8 mouse cellular contexts compared by ENCODE assay signal in the genomic region with DNA sequence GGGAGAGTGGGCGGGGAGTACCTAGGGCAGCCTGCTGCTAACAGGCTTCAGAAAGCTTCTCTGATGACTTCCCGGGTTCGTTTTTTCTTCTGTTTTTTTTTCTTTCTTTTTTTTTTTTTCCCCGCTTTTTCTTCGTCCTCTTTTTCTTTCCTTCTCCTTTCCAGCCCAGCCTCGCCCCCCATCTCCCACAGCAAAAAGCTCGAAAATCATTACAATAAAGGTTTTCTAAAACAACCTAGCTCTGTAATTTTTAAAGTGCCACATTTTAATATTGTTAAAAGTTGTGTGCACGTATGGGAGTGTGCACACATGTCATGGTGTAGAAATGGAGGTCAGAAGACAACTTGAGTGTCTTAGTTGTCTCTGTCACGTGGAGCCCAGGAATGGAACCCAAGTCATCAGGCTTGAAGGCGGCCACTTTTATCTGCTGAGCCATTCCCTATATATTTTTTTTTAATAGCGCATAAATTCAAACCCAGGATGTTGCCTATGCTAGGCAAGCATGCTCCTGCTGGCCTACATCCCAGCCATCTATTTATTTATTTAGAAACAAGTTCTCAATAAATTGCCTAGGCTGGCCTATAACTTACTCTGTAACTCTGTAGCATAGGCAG. TPM values are rescaled to one million over a fixed set of nuclear protein-coding genes. Genes with fewer than 3 reads are reported as not detected.
DNase-seq lines count a peak whose midpoint lies in the region; ATAC-seq and TF ChIP-seq lines count a peak whose summit lies in the region.

No protein-coding gene starts in this region.

- peak overlapping the region; percentile 83 for H3K9ac ChIP-seq in embryonic facial prominence, embryonic 11.5 days (replicated peaks; ENCODE audit: low read length)
- peak overlapping the region; percentile 64; the same call in 1 of the 2 replicates for H3K9ac ChIP-seq in hindbrain, postnatal 0 days (replicated peaks; ENCODE audit: low read length)

- H3ac ChIP-seq in myocyte (ENCODE audit: control insufficient read depth, insufficient read length), result peak overlapping the region; percentile 57

- no peak for ATAC-seq in embryonic facial prominence, embryonic 11.5 days (replicated peaks; ENCODE audit: insufficient number of reproducible peaks, low FRiP score, low TSS enrichment, low read depth)
- no peak for ATAC-seq in hindbrain, postnatal 0 days

- no peaks in the 10 kb centered on the region for H3K27me3 ChIP-seq in embryonic facial prominence, embryonic 11.5 days (ENCODE audit: control insufficient read depth, insufficient read depth, low read length)
- H3K27me3 ChIP-seq in hindbrain, postnatal 0 days (ENCODE audit: insufficient read depth, low read length), result no peaks in the 10 kb centered on the region
- no peaks in the 10 kb centered on the region for H3K27me3 ChIP-seq in myocyte (ENCODE audit: control insufficient read depth, insufficient read depth, insufficient read length)

- TF ChIP-seq POLR2A in myocyte (IDR thresholded peaks at IDR 0.05; ENCODE audit: insufficient read length, low read depth), result no peak

- H3K4me2 ChIP-seq in embryonic facial prominence, embryonic 11.5 days (ENCODE audit: low read depth, low read length), result peak overlapping the region; percentile 64
- H3K4me2 ChIP-seq in hindbrain, postnatal 0 days (ENCODE audit: low read depth, low read length), result peak overlapping the region; percentile 89
- H3K4me2 ChIP-seq in myocyte (ENCODE audit: low read depth), result peak overlapping the region; percentile 83

- no peak for DNase-seq in layer of hippocampus, adult 2 months (ENCODE audit: low spot score in 2 of 2)
- DNase-seq in layer of hippocampus, postnatal 25 days (ENCODE audit: extremely low spot score in 1 of 2, low spot score in 1 of 2), result no peak
- no peak for DNase-seq in embryonic facial prominence, embryonic 11.5 days (ENCODE audit: low spot score)
- no peak for DNase-seq in hindbrain, postnatal 0 days (ENCODE audit: low spot score)
- no peak for DNase-seq in embryo, embryonic 9.5 days (ENCODE audit: extremely low spot score)
- DNase-seq in spleen, adult 18-20 months, result no peak
- DNase-seq in adrenal gland, adult 8-10 months, result no peak

- H3K9me3 ChIP-seq in embryonic facial prominence, embryonic 11.5 days (replicated peaks; ENCODE audit: control insufficient read depth, low read length), result no peaks in the 10 kb centered on the region
- no peaks in the 10 kb centered on the region for H3K9me3 ChIP-seq in hindbrain, postnatal 0 days (ENCODE audit: low read length)

- H3K4me1 ChIP-seq in embryonic facial prominence, embryonic 11.5 days (ENCODE audit: control insufficient read depth, insufficient read depth, low read length), result no peaks in the 10 kb centered on the region
- peaks cover 8% of the 10 kb centered on the region for H3K4me1 ChIP-seq in hindbrain, postnatal 0 days (ENCODE audit: insufficient read depth, low read length)

- peak overlapping the region; percentile 82 for H3K27ac ChIP-seq in layer of hippocampus, adult 2 months
- H3K27ac ChIP-seq in embryonic facial prominence, embryonic 11.5 days (replicated peaks; ENCODE audit: low read depth, low read length), result no peak overlapping the region
- no peak overlapping the region for H3K27ac ChIP-seq in hindbrain, postnatal 0 days

- peaks cover 35% of the 10 kb centered on the region for H3K79me2 ChIP-seq in myocyte (ENCODE audit: control insufficient read depth, insufficient read depth)

- H3K4me3 ChIP-seq in layer of hippocampus, adult 2 months, result peak overlapping the region; percentile 76
- peak overlapping the region; percentile 77 for H3K4me3 ChIP-seq in embryonic facial prominence, embryonic 11.5 days (ENCODE audit: low read depth, low read length)
- peak overlapping the region; percentile 68 for H3K4me3 ChIP-seq in hindbrain, postnatal 0 days (ENCODE audit: low read length)
- H3K4me3 ChIP-seq in myocyte, result peak overlapping the region; percentile 91

- TF ChIP-seq CTCF in layer of hippocampus, adult 2 months (conservative IDR thresholded peaks at IDR 0.05), result no peak
- no peak for TF ChIP-seq CTCF in hindbrain, postnatal 0 days (IDR thresholded peaks at IDR 0.05; ENCODE audit: low read depth)

- 20% methylated on average over 11 of the region's 11 CpGs for WGBS in embryonic facial prominence, embryonic 11.5 days
- 21% methylated on average over 11 of the region's 11 CpGs for WGBS in hindbrain, postnatal 0 days

- H3K36me3 ChIP-seq in embryonic facial prominence, embryonic 11.5 days (replicated peaks; ENCODE audit: control insufficient read depth, insufficient read depth, low read depth, low read length), result no peaks in the 10 kb centered on the region
- H3K36me3 ChIP-seq in hindbrain, postnatal 0 days (ENCODE audit: insufficient read depth, low read length), result no peaks in the 10 kb centered on the region; the same call in 1 of the 2 replicates
- H3K36me3 ChIP-seq in myocyte (ENCODE audit: control insufficient read depth, insufficient read depth), result peaks cover 7% of the 10 kb centered on the region

TF ChIP-seq in myocyte, 11 proteins besides CTCF, POLR2A, EP300 and RAD21:
- TF ChIP-seq E2F4 (IDR thresholded peaks at IDR 0.05; ENCODE audit: insufficient read depth) (no peak), SRF (IDR thresholded peaks at IDR 0.05; ENCODE audit: control insufficient read depth, insufficient read length, low read depth) (no peak), CEBPB (IDR thresholded peaks at IDR 0.05; ENCODE audit: insufficient read depth, poor library complexity, severe bottlenecking) (no peak), REST (IDR thresholded peaks at IDR 0.05; ENCODE audit: insufficient read depth, insufficient read length) (no peak), USF1 (IDR thresholded peaks at IDR 0.05; ENCODE audit: low read depth) (no peak), MYOD1 (IDR thresholded peaks at IDR 0.05; ENCODE audit: control insufficient read depth in 1 of 3, insufficient read length in 2 of 3, low read depth in 2 of 3) (no peak), TCF12 (IDR thresholded peaks at IDR 0.05; ENCODE audit: insufficient read depth, poor library complexity, severe bottlenecking) (no peak), MYOG (IDR thresholded peaks at IDR 0.05; ENCODE audit: control insufficient read depth in 1 of 3, insufficient read depth in 1 of 3, insufficient read length in 2 of 3, low read depth in 2 of 3) (no peak), MAX (IDR thresholded peaks at IDR 0.05; ENCODE audit: low read depth) (no peak), TCF3 (IDR thresholded peaks at IDR 0.05; ENCODE audit: insufficient read length, low read depth) (no peak), POLR2AphosphoS2 (IDR thresholded peaks at IDR 0.05; ENCODE audit: insufficient read length, low read depth) (no peak)

RNA-seq across cellular contexts. Expression of a gene that starts 0.4 kb away (rescaled TPM):
- 10 to 100 TPM; 60.2 to 63.6 TPM for total RNA-seq in layer of hippocampus, adult 2 months (2021)
- 10 to 100 TPM; 57.7 to 61.0 TPM for total RNA-seq in layer of hippocampus, postnatal 25 days (2021)
- 196 and 206 TPM in 2 replicates for polyA plus RNA-seq in embryonic facial prominence, embryonic 11.5 days (2014; fragmentation: Nextera tagmentation; extraction: Ambion mirVana)
- total RNA-seq in hindbrain, postnatal 0 days (2014; rRNA removed), result 35.6 and 37.9 TPM in 2 replicates
- 88.5 and 96.7 TPM in 2 replicates for polyA plus RNA-seq in hindbrain, postnatal 0 days (2015; fragmentation: Nextera tagmentation; extraction: Ambion mirVana)
- 41.7 TPM for polyA plus RNA-seq in myocyte (2012; fragmentation: generic; extraction: Trizol)
- 10 to 100 TPM; 65.7 to 74.8 (median 70.1) TPM for total RNA-seq in adrenal gland, adult 8-10 months (2022)

RNA-seq across cellular contexts. Expression of a gene that starts 29.8 kb away (rescaled TPM):
- total RNA-seq in layer of hippocampus, adult 2 months (2021), result under 1 TPM in 1 of 2 experiments, not detected in 1; 0.93 TPM
- total RNA-seq in layer of hippocampus, postnatal 25 days (2021), result 1 to 10 TPM; 1.3 to 1.7 TPM
- 962 and 1,036 TPM in 2 replicates for polyA plus RNA-seq in embryonic facial prominence, embryonic 11.5 days (2014; fragmentation: Nextera tagmentation; extraction: Ambion mirVana)
- 86.4 and 140 TPM in 2 replicates for total RNA-seq in hindbrain, postnatal 0 days (2014; rRNA removed)
- polyA plus RNA-seq in hindbrain, postnatal 0 days (2015; fragmentation: Nextera tagmentation; extraction: Ambion mirVana), result 155 and 166 TPM in 2 replicates
- 0.13 TPM for polyA plus RNA-seq in myocyte (2012; fragmentation: generic; extraction: Trizol)
- 10 to 100 TPM; 11.0 to 25.5 (median 15.2) TPM for total RNA-seq in adrenal gland, adult 8-10 months (2022)

RNA-seq across cellular contexts. Expression of a gene that starts 36.1 kb away (rescaled TPM):
- 10 to 100 TPM; 44.9 to 48.0 TPM for total RNA-seq in layer of hippocampus, adult 2 months (2021)
- 10 to 100 TPM; 39.9 to 46.0 TPM for total RNA-seq in layer of hippocampus, postnatal 25 days (2021)
- polyA plus RNA-seq in embryonic facial prominence, embryonic 11.5 days (2014; fragmentation: Nextera tagmentation; extraction: Ambion mirVana), result 4.2 and 4.7 TPM in 2 replicates
- 5.5 and 11.3 TPM in 2 replicates for total RNA-seq in hindbrain, postnatal 0 days (2014; rRNA removed)
- 6.2 and 6.7 TPM in 2 replicates for polyA plus RNA-seq in hindbrain, postnatal 0 days (2015; fragmentation: Nextera tagmentation; extraction: Ambion mirVana)
- 11.7 TPM for polyA plus RNA-seq in myocyte (2012; fragmentation: generic; extraction: Trizol)
- 10 to 100 TPM; 25.6 to 30.9 (median 28.1) TPM for total RNA-seq in adrenal gland, adult 8-10 months (2022)

Comparison
In these comparisons a context has a peak if more than half of its experiments do, and no peak if none do; other contexts are left out.
1. RNA of a gene that starts 29.8 kb away (total RNA-seq): 86.4 to 140 TPM in hindbrain, postnatal 0 days and 11.0 to 25.5 TPM in adrenal gland, adult 8-10 months; 1.3 to 1.7 TPM in layer of hippocampus, postnatal 25 days and 0.93 TPM in layer of hippocampus, adult 2 months; every median in the first group is over 4 times any median in the second.
2. Peak in every context shown above with its lines, with median percentiles within 50 percentile points of each other: H3K4me3 ChIP-seq and H3K4me2 ChIP-seq.